Mouse (Mus musculus) midbrain, postnatal 0 days (tissue): ENCODE measurements around the gene Bcorl1. TPM values are rescaled to one million over a fixed set of nuclear protein-coding genes. Genes with fewer than 3 reads are reported as not detected.

ENCODE experiments used
- ATAC-seq: fragments of 200-750 bp; cut with Nextera tagmentation; 2 replicates; pipeline ENCODE4 v1.8.0; 2017; ENCODE audit warnings: moderate number of reproducible peaks, mild to moderate bottlenecking, moderate TSS enrichment, moderate library complexity; ENCODE audit not compliant: low FRiP score
- DNase-seq: peaks from one replicate; pipeline ENCODE4 v3.0.0-alpha.2; 2015; ENCODE audit warnings: low spot score
- H3K27ac ChIP-seq: fragments of 300-500 bp; sonication (generic); 2 replicates; pipeline ENCODE4 v1.5.1; 2014; ENCODE audit warnings: low read depth, mild to moderate bottlenecking, low read length, mixed read lengths
- H3K27me3 ChIP-seq: fragments of 300-500 bp; sonication (generic); 2 replicates; pipeline ENCODE4 v1.6.1; 2014; ENCODE audit warnings: low read length, control low read depth, mixed read lengths; ENCODE audit not compliant: insufficient read depth
- H3K36me3 ChIP-seq: fragments of 300-500 bp; sonication (generic); 2 replicates; pipeline ENCODE4 v1.6.1; 2014; ENCODE audit warnings: low read length, control low read depth, mixed read lengths; ENCODE audit not compliant: insufficient read depth
- H3K4me1 ChIP-seq: fragments of 300-500 bp; sonication (generic); 2 replicates; pipeline ENCODE4 v1.6.1; 2014; ENCODE audit warnings: mild to moderate bottlenecking, control low read depth, antibody characterized with exemption, low read length, mixed read lengths; ENCODE audit not compliant: insufficient read depth
- H3K4me2 ChIP-seq: fragments of 300-500 bp; sonication (generic); 2 replicates; pipeline ENCODE4 v1.6.1; 2014; ENCODE audit warnings: low read depth, mild to moderate bottlenecking, low read length, mixed read lengths; ENCODE audit not compliant: poor library complexity, severe bottlenecking
- H3K4me3 ChIP-seq: fragments of 300-500 bp; sonication (generic); 2 replicates; pipeline ENCODE4 v1.5.1; 2014; ENCODE audit warnings: low read depth, mild to moderate bottlenecking, low read length, moderate library complexity
- H3K9ac ChIP-seq: fragments of 300-500 bp; sonication (generic); replicated peaks from 2 replicates; pipeline ENCODE4 v1.6.1; 2014; ENCODE audit warnings: mild to moderate bottlenecking, low read length, moderate library complexity, mixed read lengths; ENCODE audit not compliant: poor library complexity, severe bottlenecking
- H3K9me3 ChIP-seq: fragments of 300-500 bp; sonication (generic); 2 replicates; pipeline ENCODE4 v1.6.1; 2016; ENCODE audit warnings: low read length, control low read depth
- CTCF ChIP-seq: IDR thresholded peaks from 2 replicates; pipeline ENCODE4 v1.5.1; 2016; ENCODE audit warnings: antibody characterized with exemption, mild to moderate bottlenecking
- WGBS: fragments of 180-500 bp; shearing (Covaris S2); extraction: QIAGEN DNeasy Blood & Tissue Kit; methylation state at CpG from one replicate; pipeline ENCODE4 v1.1.7; 2014; 5-methylcytosine and 5-hydroxymethylcytosine counted together
- polyA plus RNA-seq: library from polyadenylated mRNA; unstranded; fragments of >200 nt; fragmentation: Nextera tagmentation; extraction: Ambion mirVana; gene quantifications from 2 replicates; pipeline ENCODE4 v1.2.1, GENCODE M21; 2015
- total RNA-seq: library from RNA; depleted of rRNA; stranded (reverse); fragments of >200 nt; gene quantifications from 2 replicates; pipeline ENCODE4 v1.2.3, GENCODE M21; 2014; rRNA removed

Bcorl1 gene
- total RNA-seq (10.5 and 13.5 TPM in 2 replicates), polyA plus RNA-seq (4.6 and 4.7 TPM in 2 replicates)

GRCm38 (mm10) chrX:48341141-48341540, at the start of gene Bcorl1:
Gene Bcorl1 (plus strand): TSS chrX:48341358.
- TF ChIP-seq CTCF: no peak

GRCm38 (mm10) chrX:48291413-48291812, 49.7 kb upstream of the Bcorl1 start:
- H3K4me1 ChIP-seq: no peaks in the 10 kb centered on the region
- H3K4me2 ChIP-seq: no peak overlapping the region
- TF ChIP-seq CTCF: no peak
- 43% methylated on average over 3 of the region's 3 CpGs for WGBS
- H3K36me3 ChIP-seq: no peaks in the 10 kb centered on the region
- H3K9ac ChIP-seq: no peak overlapping the region
- no peak overlapping the region for H3K27ac ChIP-seq
- DNase-seq: no peak
- no peaks in the 10 kb centered on the region for H3K9me3 ChIP-seq
- no peak overlapping the region for H3K4me3 ChIP-seq
- H3K27me3 ChIP-seq: no peaks in the 10 kb centered on the region
- ATAC-seq: no peak

More at GRCm38 (mm10) chrX:48341141-48341540, at the start of gene Bcorl1:
- H3K9me3 ChIP-seq: no peaks in the 10 kb centered on the region
- DNase-seq (no peak), ATAC-seq (no peak)
- no peaks in the 10 kb centered on the region for H3K4me1 ChIP-seq
- H3K27me3 ChIP-seq: no peaks in the 10 kb centered on the region
- H3K4me3 ChIP-seq: peak within 1 kb of the TSS; percentile 43
- H3K27ac ChIP-seq: no peak within 1 kb of the TSS
- H3K9ac ChIP-seq: peak within 1 kb of the TSS; percentile 51; the same call in 1 of the 2 replicates
- no peaks in the 10 kb centered on the region for H3K36me3 ChIP-seq
- WGBS: no CpG with 5 or more reads among the region's 33 CpGs
- peak within 1 kb of the TSS; percentile 76 for H3K4me2 ChIP-seq

DNA sequence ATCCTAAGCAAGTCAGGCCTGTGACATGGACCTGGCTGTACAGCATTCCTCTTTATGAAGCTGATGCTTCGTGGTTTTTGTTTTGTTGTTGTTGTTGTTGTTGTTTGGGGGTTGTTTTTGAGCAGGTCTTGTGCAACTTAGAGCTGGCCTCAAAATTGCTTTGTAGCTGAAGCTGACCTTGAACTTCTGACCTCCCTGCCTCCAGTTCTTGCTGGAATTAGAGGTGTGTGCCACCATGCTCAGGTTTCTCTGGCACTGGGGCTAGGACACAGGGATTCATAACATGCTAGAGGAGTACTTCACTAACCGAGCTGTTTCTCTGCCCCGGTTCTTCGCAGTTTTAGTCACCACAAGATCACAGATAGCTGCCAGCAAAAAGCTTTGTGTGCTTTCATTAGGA, 35.8 kb upstream of the Bcorl1 start:
- no peak for TF ChIP-seq CTCF
- no peak overlapping the region for H3K4me3 ChIP-seq
- no peak overlapping the region for H3K4me2 ChIP-seq
- no peak overlapping the region for H3K9ac ChIP-seq
- no peak for ATAC-seq
- 79% methylated on average over 4 of the region's 4 CpGs for WGBS
- no peaks in the 10 kb centered on the region for H3K9me3 ChIP-seq
- H3K36me3 ChIP-seq: no peaks in the 10 kb centered on the region
- no peaks in the 10 kb centered on the region for H3K27me3 ChIP-seq
- no peaks in the 10 kb centered on the region for H3K4me1 ChIP-seq
- no peak for DNase-seq
- H3K27ac ChIP-seq: no peak overlapping the region

DNA sequence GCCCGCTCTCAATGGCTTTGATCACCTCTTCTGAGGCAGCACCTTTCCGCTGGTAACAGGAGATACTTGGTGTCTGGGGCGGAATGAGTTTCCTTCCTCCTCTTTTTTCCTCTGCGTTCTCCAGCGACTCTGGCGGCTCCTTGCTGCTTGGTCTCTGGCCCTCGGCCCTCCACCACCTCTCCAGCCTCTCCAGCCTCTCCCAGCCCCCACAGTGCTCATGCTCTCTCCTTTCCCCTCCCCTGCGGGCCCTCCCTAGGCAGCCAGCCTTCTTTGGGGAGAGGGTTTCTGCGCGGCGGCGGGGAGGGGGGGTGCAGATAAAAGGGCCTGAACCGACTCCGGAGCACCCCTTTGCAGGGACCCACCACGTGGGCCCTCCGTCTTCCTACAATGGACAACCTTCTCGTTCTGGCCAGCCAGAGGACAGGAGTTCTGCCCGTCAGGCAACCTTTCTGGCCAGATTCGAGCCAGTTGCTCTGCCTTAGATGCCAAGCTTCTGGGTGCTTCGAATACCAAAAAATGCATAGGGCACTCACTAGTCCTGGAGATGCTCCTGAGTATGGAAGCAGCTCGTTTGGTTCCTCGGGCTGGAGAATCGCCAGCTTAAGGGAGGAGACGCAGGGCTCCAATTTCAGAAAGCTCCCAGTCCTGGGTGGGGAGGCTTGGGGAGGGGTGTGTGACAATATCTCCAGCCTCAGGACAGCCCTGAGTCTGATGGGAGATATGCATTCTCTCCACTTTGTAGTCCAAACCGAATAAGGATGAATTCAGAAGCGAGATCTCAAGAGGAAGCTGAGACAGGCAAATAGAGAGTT, 30.2 kb upstream of the Bcorl1 start:
- no peak overlapping the region for H3K9ac ChIP-seq
- no peak for ATAC-seq
- TF ChIP-seq CTCF: no peak
- WGBS: 25% methylated on average over 26 of the region's 26 CpGs
- H3K9me3 ChIP-seq: no peaks in the 10 kb centered on the region
- DNase-seq: no peak
- H3K27me3 ChIP-seq: no peaks in the 10 kb centered on the region
- H3K4me1 ChIP-seq: peaks cover 4% of the 10 kb centered on the region; the same call in 1 of the 2 replicates
- H3K36me3 ChIP-seq: no peaks in the 10 kb centered on the region
- no peak overlapping the region for H3K27ac ChIP-seq
- peak overlapping the region; percentile 17; the same call in 1 of the 2 replicates for H3K4me3 ChIP-seq
- peak overlapping the region; percentile 42 for H3K4me2 ChIP-seq

GRCm38 (mm10) chrX:48311727-48312126, 29.4 kb upstream of the Bcorl1 start:
- TF ChIP-seq CTCF: no peak
- DNase-seq (no peak), ATAC-seq (no peak)
- Histone ChIP-seq H3K36me3 (no peaks in the 10 kb centered on the region), H3K9me3 (no peaks in the 10 kb centered on the region), H3K4me1 (peaks cover 4% of the 10 kb centered on the region; the same call in 1 of the 2 replicates), H3K4me2 (no peak overlapping the region), H3K4me3 (no peak overlapping the region), H3K27ac (no peak overlapping the region), H3K27me3 (no peaks in the 10 kb centered on the region), H3K9ac (no peak overlapping the region)
- 84% methylated on average over 5 of the region's 5 CpGs for WGBS

GRCm38 (mm10) chrX:48314530-48315079, 26.6 kb upstream of the Bcorl1 start:
- ATAC-seq (peak; percentile 71; the same call in 1 of the 2 replicates), DNase-seq (peak; percentile 41)
- H3K9me3 ChIP-seq: no peaks in the 10 kb centered on the region
- H3K9ac ChIP-seq: peak overlapping the region; percentile 24; the same call in 1 of the 2 replicates
- 15% methylated on average over 30 of the region's 33 CpGs for WGBS
- H3K27ac ChIP-seq: no peak overlapping the region
- H3K4me2 ChIP-seq: peak overlapping the region; percentile 60
- peaks cover 4% of the 10 kb centered on the region; the same call in 1 of the 2 replicates for H3K27me3 ChIP-seq
- TF ChIP-seq CTCF: no peak
- peak overlapping the region; percentile 37 for H3K4me3 ChIP-seq
- H3K36me3 ChIP-seq: no peaks in the 10 kb centered on the region
- peaks cover 4% of the 10 kb centered on the region; the same call in 1 of the 2 replicates for H3K4me1 ChIP-seq
